Mouse (Mus musculus) erythroblast, embryonic 14.5 days (primary cell): ENCODE measurements at regions not wholly inside any gene's neighbourhood (a gene's known extent, or its start where the extent isn't known, plus 50 kb on each side); places are given as distances from the start of the nearest gene placed in this dataset.

Experiments used
- GATA1 ChIP-seq: IDR thresholded peaks from 2 replicates; pipeline ENCODE4 v1.6.1; 2012; ENCODE audit warnings: low read length, inconsistent platforms, mixed read lengths
- TAL1 ChIP-seq: IDR thresholded peaks from 3 replicates; pipeline ENCODE4 v1.6.1; 2012; ENCODE audit warnings: low read length, inconsistent platforms, mixed read lengths

GRCm38 (mm10) chr11:24613529-24613928, 535.7 kb downstream of the Bcl11a start:
- TF ChIP-seq GATA1 (no peak), TAL1 (no peak)
